In the genomic region with DNA sequence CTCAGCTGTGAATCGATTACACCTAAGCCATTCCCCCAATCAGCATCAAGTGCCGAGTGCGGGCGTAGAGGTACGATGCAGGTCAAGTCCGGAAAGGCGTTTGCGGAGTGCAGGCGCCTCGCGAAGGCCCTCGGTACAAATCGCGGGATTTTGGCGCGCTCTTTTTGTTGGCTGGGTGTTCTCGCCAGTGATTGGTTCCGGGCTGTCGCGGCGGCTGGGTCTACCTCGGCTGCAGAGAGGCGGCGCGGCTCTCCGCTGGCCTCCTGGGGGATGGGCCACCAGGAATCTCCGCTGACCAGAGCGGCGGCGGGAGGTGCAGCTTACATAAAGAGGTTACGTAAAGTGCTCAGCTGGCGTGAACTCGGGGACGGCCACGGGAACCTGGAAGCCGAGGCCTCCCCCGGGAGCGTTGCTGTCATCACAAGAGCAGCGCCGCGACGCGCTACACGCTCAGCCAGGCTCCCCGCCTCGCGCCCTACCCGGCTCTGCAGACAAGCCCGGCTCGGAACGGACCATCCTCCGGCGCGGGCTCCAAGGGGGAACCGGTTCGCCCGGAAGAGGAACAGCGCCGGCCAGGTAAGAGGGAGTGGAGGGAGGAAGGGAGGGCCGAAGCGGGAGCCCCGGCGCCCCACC, we compare ENCODE assay signal across 8 mouse cellular contexts. TPM values are rescaled to one million over a fixed set of nuclear protein-coding genes. Genes with fewer than 3 reads are reported as not detected.
DNase-seq lines count a peak whose midpoint lies in the region; ATAC-seq and TF ChIP-seq lines count a peak whose summit lies in the region.

A gene (plus strand): TSS at position 247 of the 633 bp plus-strand sequence.

- H3K9me3 ChIP-seq in heart, embryonic 12.5 days (replicated peaks), result no peaks in the 10 kb centered on the region
- H3K9me3 ChIP-seq in kidney, postnatal 0 days (replicated peaks; ENCODE audit: low read length), result no peaks in the 10 kb centered on the region
- no peaks in the 10 kb centered on the region for H3K9me3 ChIP-seq in liver, embryonic 11.5 days (ENCODE audit: control insufficient read depth, low read length)
- H3K9me3 ChIP-seq in stomach, embryonic 14.5 days (ENCODE audit: control insufficient read depth, low read depth, low read length), result no peaks in the 10 kb centered on the region

- WGBS in heart, embryonic 12.5 days, result under 1% methylated on average over 62 of the region's 63 CpGs
- WGBS in kidney, postnatal 0 days, result under 1% methylated on average over 58 of the region's 63 CpGs
- under 1% methylated on average over 63 of the region's 63 CpGs for WGBS in liver, embryonic 11.5 days
- under 1% methylated on average over 54 of the region's 63 CpGs for WGBS in stomach, embryonic 14.5 days

- H3K9ac ChIP-seq in heart, embryonic 12.5 days, result peak within 1 kb of the TSS; percentile 96
- H3K9ac ChIP-seq in kidney, postnatal 0 days (ENCODE audit: low read depth, low read length), result peak within 1 kb of the TSS; percentile 83
- peak within 1 kb of the TSS; percentile 85 for H3K9ac ChIP-seq in liver, embryonic 11.5 days (ENCODE audit: low read depth, low read length)
- peak within 1 kb of the TSS; percentile 62 for H3K9ac ChIP-seq in stomach, embryonic 14.5 days (replicated peaks; ENCODE audit: low read depth, low read length)

- peak within 1 kb of the TSS; percentile 96 for H3K4me2 ChIP-seq in heart, embryonic 12.5 days
- peak within 1 kb of the TSS; percentile 91 for H3K4me2 ChIP-seq in kidney, postnatal 0 days (ENCODE audit: low read length)
- peak within 1 kb of the TSS; percentile 97 for H3K4me2 ChIP-seq in liver, embryonic 11.5 days
- H3K4me2 ChIP-seq in stomach, embryonic 14.5 days (replicated peaks; ENCODE audit: low read depth, low read length), result peak within 1 kb of the TSS; percentile 75

- H3K4me1 ChIP-seq in heart, embryonic 12.5 days (replicated peaks), result peaks cover 27% of the 10 kb centered on the region
- H3K4me1 ChIP-seq in kidney, postnatal 0 days (replicated peaks; ENCODE audit: insufficient read depth, low read length), result peaks cover 18% of the 10 kb centered on the region
- H3K4me1 ChIP-seq in liver, embryonic 11.5 days (replicated peaks; ENCODE audit: control insufficient read depth, insufficient read depth, low read length), result peaks cover 14% of the 10 kb centered on the region
- peaks cover 16% of the 10 kb centered on the region for H3K4me1 ChIP-seq in stomach, embryonic 14.5 days (ENCODE audit: control insufficient read depth, insufficient read depth, low read length)

- peak; percentile 75 to 78 for DNase-seq in B cell, adult 2 months
- DNase-seq in brain, adult 2 months (ENCODE audit: low read depth, low spot score), result peak; percentile 95
- DNase-seq in kidney, postnatal 0 days (ENCODE audit: low spot score), result peak; percentile 92
- peak; percentile 87 for DNase-seq in liver, embryonic 11.5 days (ENCODE audit: low spot score)
- peak; percentile 76 for DNase-seq in naive thymus-derived CD4-positive, alpha-beta T cell, adult 2 months (ENCODE audit: low read depth)

- H3K4me3 ChIP-seq in heart, embryonic 12.5 days, result peak within 1 kb of the TSS; percentile 91
- H3K4me3 ChIP-seq in kidney, postnatal 0 days (replicated peaks; ENCODE audit: low read depth, low read length), result peak within 1 kb of the TSS; percentile 92
- peak within 1 kb of the TSS; percentile 91 for H3K4me3 ChIP-seq in liver, embryonic 11.5 days (ENCODE audit: low read depth, low read length)
- peak within 1 kb of the TSS; percentile 69 for H3K4me3 ChIP-seq in stomach, embryonic 14.5 days (ENCODE audit: low read depth, low read length)

- peak; percentile 86 for ATAC-seq in erythroblast, adult 5-6 weeks (replicated peaks; ENCODE audit: low FRiP score, poor library complexity, severe bottlenecking)
- ATAC-seq in heart, embryonic 12.5 days (ENCODE audit: insufficient number of reproducible peaks, low FRiP score), result peak; percentile 86
- peak; percentile 93 for ATAC-seq in kidney, postnatal 0 days (replicated peaks; ENCODE audit: low FRiP score, low read depth)
- ATAC-seq in liver, embryonic 11.5 days (replicated peaks; ENCODE audit: low FRiP score), result peak; percentile 90
- peak; percentile 91 for ATAC-seq in stomach, embryonic 14.5 days (ENCODE audit: insufficient number of reproducible peaks, insufficient read depth, low FRiP score, low read depth)

- H3K27me3 ChIP-seq in heart, embryonic 12.5 days (replicated peaks), result no peaks in the 10 kb centered on the region
- no peaks in the 10 kb centered on the region for H3K27me3 ChIP-seq in kidney, postnatal 0 days (ENCODE audit: insufficient read depth, low read length)
- H3K27me3 ChIP-seq in liver, embryonic 11.5 days (replicated peaks; ENCODE audit: control insufficient read depth, insufficient read depth, low read length), result no peaks in the 10 kb centered on the region
- H3K27me3 ChIP-seq in stomach, embryonic 14.5 days (ENCODE audit: control insufficient read depth, insufficient read depth, low read length), result no peaks in the 10 kb centered on the region

- H3K27ac ChIP-seq in heart, embryonic 12.5 days (ENCODE audit: poor library complexity, severe bottlenecking), result peak within 1 kb of the TSS; percentile 95
- H3K27ac ChIP-seq in kidney, postnatal 0 days, result peak within 1 kb of the TSS; percentile 93
- peak within 1 kb of the TSS; percentile 94 for H3K27ac ChIP-seq in liver, embryonic 11.5 days (ENCODE audit: low read depth, low read length)
- H3K27ac ChIP-seq in stomach, embryonic 14.5 days (ENCODE audit: low read length), result peak within 1 kb of the TSS; percentile 98

- peak; percentile 42 for TF ChIP-seq CTCF in kidney, postnatal 0 days (IDR thresholded peaks at IDR 0.05; ENCODE audit: low read depth)

- peaks cover 11% of the 10 kb centered on the region for H3K36me3 ChIP-seq in heart, embryonic 12.5 days
- H3K36me3 ChIP-seq in kidney, postnatal 0 days (ENCODE audit: insufficient read depth, low read length), result no peaks in the 10 kb centered on the region; the same call in 1 of the 2 replicates
- peaks cover 2% of the 10 kb centered on the region; the same call in 1 of the 2 replicates for H3K36me3 ChIP-seq in liver, embryonic 11.5 days (ENCODE audit: control insufficient read depth, insufficient read depth, low read length)
- H3K36me3 ChIP-seq in stomach, embryonic 14.5 days (ENCODE audit: control insufficient read depth, insufficient read depth, low read length), result peaks cover 12% of the 10 kb centered on the region; the same call in 1 of the 2 replicates

RNA-seq across cellular contexts. Expression of the gene that starts here (rescaled TPM):
- 3.3 and 5.0 TPM in 2 replicates for total RNA-seq in erythroblast, adult 5-6 weeks (2015; ENCODE audit: low replicate concordance)
- 3.9 and 4.9 TPM in 2 replicates for total RNA-seq in erythroblast, adult 5-6 weeks (2017; ENCODE audit: low replicate concordance)
- polyA plus RNA-seq in heart, embryonic 12.5 days (2016; fragmentation: Nextera tagmentation; extraction: Ambion mirVana), result 10.7 and 11.0 TPM in 2 replicates
- polyA plus RNA-seq in kidney, postnatal 0 days (2015; fragmentation: Nextera tagmentation; extraction: Ambion mirVana), result 6.1 and 7.2 TPM in 2 replicates
- 9.0 and 10.1 TPM in 2 replicates for polyA plus RNA-seq in liver, embryonic 11.5 days (2014; fragmentation: Nextera tagmentation; extraction: Ambion mirVana)
- 12.8 and 13.4 TPM in 2 replicates for polyA plus RNA-seq in stomach, embryonic 14.5 days (2014; fragmentation: Nextera tagmentation; extraction: Ambion mirVana)

Comparison
In these comparisons a context has a peak if more than half of its experiments do, and no peak if none do; other contexts are left out.
1. Peak in every context shown above with its lines: DNase-seq, ATAC-seq, H3K4me3 ChIP-seq and H3K27ac ChIP-seq.